Mouse (Mus musculus) lung, embryonic 14.5 days (tissue): ENCODE results near the gene Gpr85. TPM values are rescaled to one million over a fixed set of nuclear protein-coding genes. Genes with fewer than 3 reads are reported as not detected.
"Not testable (repeated sequence)": the region's sequence is repeated elsewhere in the genome, so short reads cannot be mapped to it uniquely, and the experiment has no call there.

Experiments used
- ATAC-seq: fragments of 200-750 bp; cut with Nextera tagmentation; 2 replicates; pipeline ENCODE4 v1.8.0; 2017; ENCODE audit warnings: mild to moderate bottlenecking, moderate TSS enrichment, moderate library complexity; ENCODE audit not compliant: insufficient read depth
- DNase-seq: peaks from one replicate; pipeline ENCODE4 v3.0.0-alpha.2; 2015
- H3K27ac ChIP-seq: fragments of 300-500 bp; sonication (generic); 2 replicates; pipeline ENCODE4 v1.5.1; 2014; ENCODE audit warnings: low read depth, mild to moderate bottlenecking, moderate library complexity
- H3K27me3 ChIP-seq: fragments of 300-500 bp; sonication (generic); 2 replicates; pipeline ENCODE4 v1.6.1; 2014; ENCODE audit warnings: low read length, control low read depth; ENCODE audit not compliant: insufficient read depth
- H3K36me3 ChIP-seq: fragments of 300-500 bp; sonication (generic); 2 replicates; pipeline ENCODE4 v1.6.1; 2014; ENCODE audit warnings: control low read depth; ENCODE audit not compliant: insufficient read depth
- H3K4me1 ChIP-seq: fragments of 300-500 bp; sonication (generic); 2 replicates; pipeline ENCODE4 v1.6.1; 2014; ENCODE audit warnings: antibody characterized with exemption, control low read depth; ENCODE audit not compliant: insufficient read depth
- H3K4me2 ChIP-seq: fragments of 300-500 bp; sonication (generic); 2 replicates; pipeline ENCODE4 v1.6.1; 2014; ENCODE audit warnings: mild to moderate bottlenecking
- H3K4me3 ChIP-seq: fragments of 300-500 bp; sonication (generic); 2 replicates; pipeline ENCODE4 v1.5.1; 2014; ENCODE audit warnings: low read depth, low read length
- H3K9ac ChIP-seq: fragments of 300-500 bp; sonication (generic); 2 replicates; pipeline ENCODE4 v1.6.1; 2014
- H3K9me3 ChIP-seq: fragments of 300-500 bp; sonication (generic); 2 replicates; pipeline ENCODE4 v1.6.1; 2016; ENCODE audit warnings: low read depth, low read length, control low read depth
- CTCF ChIP-seq: IDR thresholded peaks from 2 replicates; pipeline ENCODE4 v1.5.1; 2016; ENCODE audit warnings: antibody characterized with exemption, low read depth
- WGBS: fragments of 180-500 bp; shearing (Covaris S2); extraction: QIAGEN DNeasy Blood & Tissue Kit; methylation state at CpG from one replicate; pipeline ENCODE4 v1.1.7; 2014; 5-methylcytosine and 5-hydroxymethylcytosine counted together
- polyA plus RNA-seq: library from polyadenylated mRNA; unstranded; fragments of >200 nt; fragmentation: Nextera tagmentation; extraction: Ambion mirVana; gene quantifications from 2 replicates; pipeline ENCODE4 v1.2.1, GENCODE M21; 2014

Gpr85 gene
- polyA plus RNA-seq, 1 experiment from 2014 or later = 5.6 TPM

DNA sequence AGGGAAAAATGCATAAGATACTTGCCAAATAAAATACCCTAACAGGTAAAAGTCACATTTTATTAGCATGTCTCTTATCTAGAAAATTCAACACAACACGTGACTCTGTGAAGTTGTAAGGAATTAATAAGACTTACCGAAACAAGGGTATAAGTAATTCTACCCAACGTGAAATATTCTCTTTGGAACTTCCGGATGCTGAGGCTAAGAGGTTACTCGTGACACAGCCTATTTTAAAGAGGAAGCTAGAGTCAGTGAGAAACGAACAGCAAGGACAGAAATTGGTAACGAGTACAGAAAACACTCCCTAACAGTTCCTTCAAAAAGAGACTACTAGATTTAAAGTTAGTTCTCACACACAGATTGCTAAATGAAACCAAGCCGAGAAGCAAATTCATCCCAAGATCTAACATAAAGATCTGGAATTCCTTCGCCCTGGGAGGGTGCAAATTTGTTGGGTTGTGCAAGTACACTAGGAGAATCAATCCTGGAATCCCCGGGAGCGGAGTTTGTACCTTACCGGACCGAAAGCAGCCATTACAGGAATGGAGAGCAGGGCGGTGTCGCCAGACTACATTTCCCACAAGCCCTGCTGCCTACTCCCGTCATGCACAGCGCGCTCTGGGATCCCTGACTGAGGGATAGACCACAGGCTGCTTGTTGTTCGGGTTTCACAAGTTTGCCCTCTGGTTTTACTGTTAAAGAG lies 31.3 kb upstream of the Gpr85 start, which contains the start of gene 2610001J05Rik:
Gene 2610001J05Rik (minus strand): TSS at position 600 of the 706 bp plus-strand sequence.
- H3K9me3 ChIP-seq = no peaks in the 10 kb centered on the region
- H3K27ac ChIP-seq = peak within 1 kb of the TSS; percentile 87
- peak within 1 kb of the TSS; percentile 83 for H3K9ac ChIP-seq
- peaks cover 7% of the 10 kb centered on the region; the same call in 1 of the 2 replicates for H3K4me1 ChIP-seq
- 1% methylated on average over 19 of the region's 19 CpGs for WGBS
- ATAC-seq (peak; percentile 100), DNase-seq (peak; percentile 95)
- TF ChIP-seq CTCF = no peak
- peaks cover 11% of the 10 kb centered on the region; the same call in 1 of the 2 replicates for H3K36me3 ChIP-seq
- peak within 1 kb of the TSS; percentile 59 for H3K4me3 ChIP-seq
- H3K4me2 ChIP-seq = peak within 1 kb of the TSS; percentile 61
- no peaks in the 10 kb centered on the region for H3K27me3 ChIP-seq

DNA sequence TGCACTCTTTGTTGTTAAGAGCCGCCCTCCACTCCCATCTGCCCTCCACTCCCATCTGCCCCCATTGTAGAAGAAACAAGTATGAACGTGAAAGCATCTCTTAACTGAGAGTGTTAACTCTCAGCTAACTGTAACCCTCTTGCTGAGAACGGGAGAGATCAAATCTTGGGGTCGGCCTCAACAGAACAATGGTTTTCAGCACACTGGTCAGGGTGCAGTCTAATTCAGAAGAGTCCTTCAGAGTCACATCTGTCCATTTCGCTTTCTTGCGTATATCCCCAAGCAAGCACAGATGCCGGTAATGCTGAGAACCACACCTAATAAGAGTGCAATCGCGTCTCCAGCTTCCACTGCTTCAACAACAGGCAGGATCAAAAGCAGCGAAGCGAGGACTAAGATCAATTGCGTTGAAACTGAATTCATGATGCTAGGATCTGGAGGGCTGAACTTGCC lies 30.6 kb upstream of the Gpr85 start:
- H3K4me3 ChIP-seq = peak overlapping the region; percentile 59
- peaks cover 7% of the 10 kb centered on the region; the same call in 1 of the 2 replicates for H3K4me1 ChIP-seq
- H3K4me2 ChIP-seq = peak overlapping the region; percentile 61
- DNase-seq (peak; percentile 50), ATAC-seq (no peak)
- no peak overlapping the region for H3K27ac ChIP-seq
- no peaks in the 10 kb centered on the region for H3K9me3 ChIP-seq
- H3K36me3 ChIP-seq = peaks cover 11% of the 10 kb centered on the region; the same call in 1 of the 2 replicates
- peak overlapping the region; percentile 44 for H3K9ac ChIP-seq
- no peak for TF ChIP-seq CTCF
- no peaks in the 10 kb centered on the region for H3K27me3 ChIP-seq
- WGBS = 38% methylated on average over 12 of the region's 12 CpGs

DNA sequence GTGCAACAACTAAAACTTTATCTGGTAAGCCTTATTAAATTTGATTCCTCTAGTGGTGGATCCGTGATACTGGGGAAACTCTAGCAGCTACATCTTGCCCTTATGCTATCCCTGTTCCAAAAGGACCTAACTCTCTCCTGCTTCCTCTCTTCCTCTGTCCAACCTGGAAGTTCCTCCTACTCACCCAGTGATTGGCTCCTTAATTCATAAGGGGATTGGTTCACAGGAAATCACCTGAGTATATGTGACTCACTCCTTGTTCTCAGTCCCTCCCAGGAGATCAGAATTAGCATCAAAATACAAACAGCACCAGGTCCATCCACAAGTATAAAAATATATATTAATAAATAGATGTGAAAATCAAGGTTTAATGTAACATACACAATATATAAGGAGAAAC lies 20.9 kb upstream of the Gpr85 start:
- Histone ChIP-seq H3K9ac (no peak overlapping the region), H3K27ac (no peak overlapping the region), H3K27me3 (no peaks in the 10 kb centered on the region), H3K9me3 (no peaks in the 10 kb centered on the region), H3K4me3 (no peak overlapping the region), H3K36me3 (no peaks in the 10 kb centered on the region), H3K4me1 (no peaks in the 10 kb centered on the region), H3K4me2 (no peak overlapping the region)
- ATAC-seq (no peak), DNase-seq (no peak)
- WGBS = 72% methylated on average over 1 of the region's 1 CpGs
- TF ChIP-seq CTCF = no peak

DNA sequence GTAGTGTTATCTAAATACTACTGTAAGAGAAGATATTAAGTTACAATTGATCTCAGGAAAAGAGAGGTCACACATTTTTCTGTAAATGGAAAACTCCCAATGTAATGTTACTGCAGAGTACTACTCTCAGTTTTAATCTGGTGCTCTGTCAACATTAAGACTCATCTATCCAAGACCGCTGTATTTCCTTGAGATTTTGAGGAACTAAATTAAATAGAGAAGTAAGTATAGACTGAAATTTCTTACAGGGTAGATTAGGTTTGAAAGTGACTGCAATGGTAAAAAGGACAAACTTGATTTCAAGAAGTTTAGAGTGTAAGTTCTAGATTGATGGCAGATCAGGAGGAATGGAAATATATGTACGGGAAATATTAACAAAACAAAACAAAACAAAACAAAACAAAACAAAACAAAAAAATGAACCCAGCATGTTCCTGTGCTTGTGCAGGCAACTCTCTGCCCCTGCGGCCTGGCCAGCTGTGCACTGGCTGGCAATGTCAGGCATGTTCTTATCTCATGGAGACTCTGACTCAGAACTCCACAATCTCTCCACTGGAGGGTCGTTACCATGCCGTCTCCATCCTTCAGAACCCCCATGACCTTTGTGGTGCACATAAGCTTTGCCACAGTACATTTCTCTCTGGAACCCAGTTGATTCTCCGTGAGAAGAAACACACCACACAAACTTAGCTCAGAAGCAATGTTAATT lies 20.3 kb upstream of the Gpr85 start:
- Histone ChIP-seq H3K27me3 (no peaks in the 10 kb centered on the region), H3K9me3 (no peaks in the 10 kb centered on the region), H3K4me3 (no peak overlapping the region), H3K4me2 (no peak overlapping the region), H3K27ac (no peak overlapping the region), H3K4me1 (no peaks in the 10 kb centered on the region), H3K9ac (no peak overlapping the region), H3K36me3 (no peaks in the 10 kb centered on the region)
- WGBS = 67% methylated on average over 6 of the region's 6 CpGs
- DNase-seq (no peak), ATAC-seq (no peak)
- no peak for TF ChIP-seq CTCF

- ATAC-seq = no peak
- WGBS = 39% methylated on average over 10 of the region's 11 CpGs
- Histone ChIP-seq H3K9me3 (no peaks in the 10 kb centered on the region), H3K4me3 (no peak overlapping the region), H3K9ac (no peak overlapping the region), H3K4me1 (no peaks in the 10 kb centered on the region), H3K4me2 (no peak overlapping the region), H3K27me3 (no peaks in the 10 kb centered on the region), H3K27ac (no peak overlapping the region), H3K36me3 (no peaks in the 10 kb centered on the region)
- no peak for DNase-seq
- TF ChIP-seq CTCF = no peak
Observed at GRCm38 (mm10) chr6:13854230-13854629, 14.5 kb upstream of the Gpr85 start.

- Histone ChIP-seq H3K36me3 (no peaks in the 10 kb centered on the region), H3K4me3 (no peak overlapping the region), H3K9ac (no peak overlapping the region), H3K4me1 (no peaks in the 10 kb centered on the region), H3K4me2 (no peak overlapping the region), H3K27ac (no peak overlapping the region), H3K9me3 (no peaks in the 10 kb centered on the region), H3K27me3 (no peaks in the 10 kb centered on the region)
- WGBS = 80% methylated on average over 4 of the region's 4 CpGs
- no peak for DNase-seq
- no peak for TF ChIP-seq CTCF
- no peak for ATAC-seq
Observed at GRCm38 (mm10) chr6:13853244-13853643, 13.5 kb upstream of the Gpr85 start.

DNA sequence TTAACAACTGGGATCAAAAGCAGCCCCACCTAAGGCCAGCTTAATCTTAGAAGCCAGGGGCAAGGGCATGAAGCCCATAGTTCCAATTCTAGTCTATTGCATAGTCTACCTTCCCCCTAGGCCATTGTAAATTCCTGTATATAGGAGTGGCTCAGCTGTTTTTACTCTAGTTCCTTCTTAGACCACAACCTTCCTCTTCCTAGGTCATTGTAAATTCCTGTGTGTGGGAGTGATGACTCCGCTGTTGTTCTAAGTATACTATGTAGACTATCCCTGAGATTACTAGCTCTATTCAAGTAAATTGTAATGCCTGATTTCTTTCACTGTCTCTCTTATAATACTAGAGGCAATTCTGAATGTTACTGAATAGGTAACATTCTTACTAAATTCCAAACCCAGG lies 6.3 kb upstream of the Gpr85 start:
- not testable (repeated sequence) for H3K4me2 ChIP-seq, H3K27ac ChIP-seq, H3K4me3 ChIP-seq, H3K27me3 ChIP-seq, DNase-seq, H3K9me3 ChIP-seq, H3K36me3 ChIP-seq, ATAC-seq, H3K4me1 ChIP-seq, H3K9ac ChIP-seq
- WGBS = 89% methylated on average over 1 of the region's 1 CpGs
